Mouse (Mus musculus) bone marrow, adult 2 months (tissue): ENCODE data around the gene Prickle2. TPM values are rescaled to one million over a fixed set of nuclear protein-coding genes. Genes with fewer than 3 reads are reported as not detected.

Experiments used
- H3K27ac ChIP-seq: fragments of 200-500 bp; 2 replicates; pipeline ENCODE4 v1.5.1; 2012; ENCODE audit warnings: low read depth, mild to moderate bottlenecking, control low read depth, inconsistent platforms, low read length; ENCODE audit not compliant: control insufficient read depth, poor library complexity, insufficient read depth
- H3K4me1 ChIP-seq: fragments of 200-500 bp; 2 replicates; pipeline ENCODE4 v1.6.1; 2011; ENCODE audit warnings: low read length; ENCODE audit not compliant: control insufficient read depth, insufficient read depth
- H3K4me3 ChIP-seq: fragments of 200-500 bp; replicated peaks from 2 replicates; pipeline ENCODE3; 2011; ENCODE audit warnings: mild to moderate bottlenecking, low read depth, low read length, control low read depth; ENCODE audit not compliant: control insufficient read depth
- CTCF ChIP-seq: fragments of 200-500 bp; IDR thresholded peaks from 2 replicates; pipeline ENCODE4 v1.5.1; 2011; ENCODE audit warnings: low read length, control low read depth; ENCODE audit not compliant: control insufficient read depth, insufficient read depth
- POLR2A ChIP-seq: fragments of 200-500 bp; IDR thresholded peaks from 2 replicates; pipeline ENCODE4 v1.6.1; 2011; ENCODE audit warnings: low read depth, mild to moderate bottlenecking, control low read depth, low read length, borderline replicate concordance; ENCODE audit not compliant: control insufficient read depth
- WGBS: fragments of 180-500 bp; shearing (Covaris S2); methylation state at CpG from one replicate; pipeline ENCODE4 v1.1.7; 2018; 5-methylcytosine and 5-hydroxymethylcytosine counted together
- polyA plus RNA-seq: library from polyadenylated mRNA; stranded (reverse); fragments of >200 nt; gene quantifications from 2 replicates; pipeline ENCODE4 v1.2.4, GENCODE M21; 2011; ENCODE audit warnings: low replicate concordance; ENCODE audit not compliant: missing spikeins, insufficient read depth, insufficient read length

Prickle2 gene
- polyA plus RNA-seq, 1 experiment: 19.2 TPM

DNA sequence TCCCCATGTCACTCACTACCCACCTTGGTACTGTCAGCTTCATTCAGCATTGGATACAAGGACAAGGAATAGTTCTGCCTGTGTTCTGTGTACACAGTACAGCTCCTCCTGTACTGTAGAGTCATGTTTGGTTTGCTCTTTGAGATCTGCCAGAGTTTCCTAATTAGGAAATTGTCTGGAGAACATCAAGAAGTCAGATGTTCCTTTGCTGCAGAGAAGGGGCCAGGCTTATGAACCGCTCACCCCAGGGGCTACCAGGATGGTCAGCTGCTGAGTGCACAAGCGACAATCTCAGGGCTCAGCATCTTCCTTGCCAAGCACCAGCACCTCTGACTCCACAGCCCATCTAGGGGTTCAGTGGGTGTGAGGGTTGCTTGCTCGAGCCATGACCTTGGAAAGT, 96.9 kb downstream of the Prickle2 start:
- TF ChIP-seq CTCF: no peak
- TF ChIP-seq POLR2A: no peak
- 79% methylated on average over 3 of the region's 3 CpGs for WGBS
- no peak overlapping the region for H3K27ac ChIP-seq
- H3K4me3 ChIP-seq: no peak overlapping the region
- no peaks in the 10 kb centered on the region for H3K4me1 ChIP-seq

DNA sequence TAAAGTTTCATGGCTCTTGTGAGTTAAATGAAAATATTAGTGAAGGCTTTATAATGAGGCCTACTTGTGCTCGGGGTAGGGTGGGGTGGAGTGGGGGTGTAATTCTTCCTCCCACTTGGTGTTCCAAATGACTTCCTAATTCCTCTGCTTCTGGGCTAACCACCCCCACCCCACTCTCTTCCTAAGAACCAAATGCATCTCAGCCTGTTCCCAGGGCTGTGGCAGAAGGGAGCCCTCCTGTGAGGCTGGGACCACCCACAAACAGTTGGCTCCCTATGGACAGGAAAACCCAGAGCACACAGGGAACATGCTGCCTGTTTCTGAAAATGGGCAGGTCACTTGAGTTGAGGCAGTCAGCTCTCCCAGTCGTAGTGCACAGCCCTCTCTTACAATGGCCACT, 100.8 kb downstream of the Prickle2 start:
- Histone ChIP-seq H3K27ac (no peak overlapping the region), H3K4me1 (no peaks in the 10 kb centered on the region), H3K4me3 (no peak overlapping the region)
- WGBS: 78% methylated on average over 2 of the region's 2 CpGs
- TF ChIP-seq POLR2A: no peak
- TF ChIP-seq CTCF: no peak

DNA sequence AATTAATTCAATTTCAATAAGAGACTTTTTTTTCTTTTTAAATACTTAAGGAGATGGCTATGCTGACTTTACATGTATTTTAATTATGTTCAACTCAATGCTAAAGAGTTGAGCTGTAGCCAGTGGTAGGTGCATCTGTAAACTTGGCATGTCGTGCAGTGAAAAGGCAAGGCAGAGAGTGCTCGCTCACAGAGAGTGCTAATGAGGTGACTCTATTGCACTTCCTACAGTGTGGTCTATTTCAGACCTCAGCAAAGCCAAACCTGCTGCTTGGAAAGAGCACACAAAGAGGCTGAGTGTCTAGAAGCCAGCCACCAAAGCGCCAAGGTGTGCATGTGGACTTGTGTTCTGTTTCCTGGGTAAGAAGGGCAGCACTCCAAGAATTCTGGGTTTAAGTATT, 109.6 kb downstream of the Prickle2 start:
- Histone ChIP-seq H3K4me3 (no peak overlapping the region), H3K4me1 (no peaks in the 10 kb centered on the region), H3K27ac (no peak overlapping the region)
- WGBS: 71% methylated on average over 3 of the region's 3 CpGs
- TF ChIP-seq POLR2A (no peak), CTCF (no peak)

DNA sequence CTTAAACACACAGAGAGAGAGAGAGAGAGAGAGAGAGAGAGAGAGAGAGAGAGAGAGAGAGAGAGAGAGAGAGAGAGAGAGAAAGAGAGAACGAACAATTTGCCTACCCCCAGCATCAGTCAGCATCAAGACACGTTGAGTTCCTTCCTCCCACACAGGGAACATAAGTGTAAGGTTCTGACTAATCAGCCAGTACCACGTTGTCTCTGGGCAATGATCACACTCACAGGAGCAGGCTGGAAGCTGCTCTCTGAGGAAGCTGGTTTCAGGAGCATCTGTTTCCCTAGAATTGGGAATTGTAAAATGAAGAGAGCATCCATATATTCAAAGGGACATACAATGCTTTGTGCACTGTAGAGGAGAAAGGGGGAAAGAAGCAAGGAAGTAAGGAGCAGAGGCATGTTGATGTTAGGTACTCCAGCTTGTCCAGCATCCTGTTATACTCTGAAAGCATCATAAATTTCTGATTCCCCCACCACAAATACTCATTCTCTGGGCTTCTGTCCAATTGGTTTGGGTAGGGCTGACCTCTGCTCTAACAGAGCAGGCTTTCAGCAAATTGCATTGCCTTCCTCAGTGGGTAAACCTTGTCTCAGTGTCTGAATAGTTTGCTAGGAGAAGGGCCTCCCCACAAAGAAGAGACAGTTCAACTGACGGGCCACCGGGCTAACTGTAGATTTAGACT, 116.4 kb downstream of the Prickle2 start:
- WGBS: 54% methylated on average over 5 of the region's 5 CpGs
- Histone ChIP-seq H3K4me1 (no peaks in the 10 kb centered on the region), H3K27ac (no peak overlapping the region), H3K4me3 (no peak overlapping the region)
- no peak for TF ChIP-seq POLR2A
- TF ChIP-seq CTCF: no peak

DNA sequence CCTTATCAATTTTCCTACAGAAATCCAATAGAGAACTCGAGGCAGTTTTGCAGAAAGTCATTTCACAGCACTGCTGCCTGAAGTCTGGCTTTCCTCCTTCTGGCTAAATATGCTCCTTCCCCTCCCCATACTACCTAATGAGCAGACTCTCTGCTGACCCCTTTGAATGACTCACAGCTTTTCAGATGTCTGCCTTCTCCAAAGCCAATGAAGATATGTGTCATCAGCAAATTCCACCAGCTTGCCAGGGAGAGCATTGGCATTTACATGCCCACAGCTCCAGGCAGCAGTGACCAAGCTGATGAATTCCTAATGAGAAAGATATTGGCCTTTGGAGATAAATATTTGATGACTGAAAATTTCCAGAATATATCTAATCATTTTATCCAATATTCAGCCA, 121.9 kb downstream of the Prickle2 start:
- Histone ChIP-seq H3K4me1 (no peaks in the 10 kb centered on the region), H3K4me3 (no peak overlapping the region), H3K27ac (no peak overlapping the region)
- 43% methylated on average over 1 of the region's 1 CpGs for WGBS
- TF ChIP-seq POLR2A: no peak
- TF ChIP-seq CTCF: no peak

DNA sequence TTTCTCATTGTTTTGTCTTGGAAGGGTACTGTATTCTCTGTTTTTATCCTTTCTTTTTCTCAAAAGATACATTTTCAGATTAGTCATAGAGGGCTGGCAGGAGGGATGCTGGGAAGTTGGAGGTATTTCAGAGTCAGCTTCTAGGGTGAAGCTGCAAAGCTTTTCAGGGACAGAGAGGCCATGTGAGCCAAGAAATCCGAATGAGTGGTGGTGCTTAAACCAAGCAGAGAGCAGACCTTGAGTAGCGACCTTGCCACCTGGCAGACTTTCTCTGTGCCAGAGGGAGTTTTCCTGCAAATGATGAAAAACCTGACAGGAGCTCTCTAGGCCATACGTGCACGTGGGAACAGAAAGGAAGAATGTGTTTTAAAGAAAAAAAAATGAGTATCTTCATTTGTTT, 130.7 kb downstream of the Prickle2 start:
- H3K4me1 ChIP-seq: no peaks in the 10 kb centered on the region
- 68% methylated on average over 4 of the region's 4 CpGs for WGBS
- H3K27ac ChIP-seq: no peak overlapping the region
- no peak for TF ChIP-seq POLR2A
- TF ChIP-seq CTCF: no peak
- H3K4me3 ChIP-seq: no peak overlapping the region

DNA sequence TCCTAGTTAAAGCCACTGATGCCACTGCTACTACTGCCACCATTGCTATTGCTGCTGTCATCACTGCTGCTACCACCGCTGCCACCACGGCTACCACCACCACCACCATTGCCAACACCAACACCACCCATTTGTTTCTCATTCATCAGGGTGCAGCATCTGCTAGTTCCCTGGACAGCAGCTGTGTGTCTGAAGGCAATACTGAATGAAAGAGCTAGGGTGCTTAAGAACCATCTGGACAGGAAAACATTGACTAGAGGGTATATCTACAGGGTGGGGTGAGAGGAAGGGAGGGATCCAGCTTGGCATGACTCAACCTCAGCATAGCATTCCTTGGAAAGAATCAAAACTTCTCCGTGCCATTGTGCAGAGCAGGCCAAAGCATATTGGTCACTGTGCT, 133.8 kb downstream of the Prickle2 start:
- H3K4me1 ChIP-seq: no peaks in the 10 kb centered on the region
- 78% methylated on average over 3 of the region's 3 CpGs for WGBS
- no peak overlapping the region for H3K4me3 ChIP-seq
- H3K27ac ChIP-seq: no peak overlapping the region
- TF ChIP-seq CTCF (no peak), POLR2A (no peak)

DNA sequence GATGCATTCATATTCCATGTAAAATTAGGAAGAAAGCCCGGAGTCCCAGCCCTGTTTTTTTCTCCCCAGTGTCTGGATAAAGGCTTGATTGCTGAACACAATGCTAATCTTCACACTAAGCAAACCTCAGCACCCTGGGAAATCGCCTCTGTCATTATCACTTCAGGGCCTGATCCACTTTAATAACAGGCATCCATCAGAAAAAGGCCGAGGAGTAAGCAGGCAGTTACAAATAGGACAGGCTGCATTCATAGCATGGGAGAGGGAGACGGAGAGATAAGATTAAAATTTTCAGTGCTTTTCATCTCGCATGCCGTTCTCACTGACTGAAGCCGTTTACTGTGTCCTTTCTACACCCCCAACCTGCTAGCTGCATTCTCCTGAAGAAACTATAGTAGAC, 135.9 kb downstream of the Prickle2 start:
- WGBS: 74% methylated on average over 7 of the region's 7 CpGs
- Histone ChIP-seq H3K27ac (no peak overlapping the region), H3K4me3 (no peak overlapping the region), H3K4me1 (no peaks in the 10 kb centered on the region)
- TF ChIP-seq POLR2A (no peak), CTCF (no peak)

DNA sequence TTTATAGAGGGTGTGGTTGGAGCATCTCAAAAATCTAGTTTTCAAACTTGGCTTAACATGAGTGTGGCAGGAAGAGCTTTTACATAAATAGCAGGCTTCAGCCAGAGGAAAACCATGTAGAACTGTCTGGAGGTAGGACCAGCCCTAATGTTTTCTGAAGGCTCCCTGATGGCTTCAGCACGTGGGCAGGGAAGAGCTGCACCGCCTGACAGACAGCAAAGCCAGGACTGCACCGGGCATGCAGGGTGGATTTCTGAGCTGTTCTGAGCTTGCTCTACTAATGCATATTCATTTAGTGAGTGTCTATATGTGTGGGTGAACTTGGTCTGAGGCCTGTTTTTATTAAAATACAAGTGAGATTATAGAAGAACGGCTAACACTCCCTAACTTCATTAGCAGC, 136.7 kb downstream of the Prickle2 start:
- no peak for TF ChIP-seq POLR2A
- TF ChIP-seq CTCF: no peak
- Histone ChIP-seq H3K4me3 (no peak overlapping the region), H3K4me1 (no peaks in the 10 kb centered on the region), H3K27ac (no peak overlapping the region)
- WGBS: 78% methylated on average over 4 of the region's 4 CpGs
